9 mouse cellular contexts compared by ENCODE assay signal in the genomic region with DNA sequence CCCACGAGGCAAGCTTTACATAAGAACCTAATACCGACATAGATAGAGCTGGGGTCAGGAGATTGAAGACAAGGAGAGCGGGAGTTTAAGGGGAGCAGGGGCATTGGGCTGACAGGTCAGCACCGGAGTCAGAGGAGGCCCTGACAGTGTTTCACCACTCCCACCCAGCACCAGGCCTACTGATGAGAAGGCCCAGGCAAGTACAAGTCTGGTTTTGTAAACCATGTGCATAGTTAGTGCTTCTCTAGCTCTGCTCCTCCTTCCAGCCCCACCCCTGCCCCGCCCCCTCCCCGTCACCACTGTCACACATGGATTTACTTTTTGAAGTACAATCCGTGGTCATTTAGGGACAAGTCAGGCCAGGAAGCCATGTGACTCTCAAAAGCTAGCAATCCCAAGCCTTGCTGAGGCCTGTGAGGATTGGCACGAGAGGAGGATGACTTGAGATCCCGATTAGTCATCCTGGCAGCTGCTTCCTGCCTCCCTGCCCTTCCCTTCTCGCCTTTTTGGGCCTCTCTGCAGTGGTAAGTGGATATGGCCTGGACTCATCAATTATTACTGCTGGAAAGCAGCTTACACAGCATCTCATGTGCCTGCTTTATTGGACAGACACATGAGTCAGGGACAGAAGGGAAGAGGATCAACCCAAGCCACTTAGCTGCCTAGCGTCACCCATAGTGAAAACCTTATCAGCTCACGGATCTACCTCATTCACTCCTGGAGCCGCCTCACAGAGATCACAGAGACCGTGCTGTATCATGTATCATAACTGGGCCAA. TPM values are rescaled to one million over a fixed set of nuclear protein-coding genes. Genes with fewer than 3 reads are reported as not detected.
A peak's percentile ranks its signal among the peaks of the same experiment; 100 is the strongest.
DNase-seq lines count a peak whose midpoint lies in the region; ATAC-seq lines count a peak whose summit lies in the region.
"Had no signal": no experiment of that assay in that cellular context is flagged by ENCODE, and none has a peak within 500 bp of the region (broad histone marks: within the 10 kb centered on the region; RNA-seq: fewer than 3 reads in every experiment).

No protein-coding gene starts in this region.

- no peaks in the 10 kb centered on the region; the same call in 1 of the 2 replicates for H3K4me1 ChIP-seq in lung, embryonic 15.5 days

- no peaks in the 10 kb centered on the region for H3K9me3 ChIP-seq in lung, embryonic 15.5 days

- H3K9ac ChIP-seq in lung, embryonic 15.5 days: no peak overlapping the region

- H3K27ac ChIP-seq in lung, embryonic 15.5 days: no peak overlapping the region; the same call in 1 of the 2 replicates

- DNase-seq in CD4-positive, CD25-positive, alpha-beta regulatory T cell, adult 2 months (ENCODE audit: low read depth, low spot score): peak; percentile 14
- peak; percentile 82 for DNase-seq in adrenal gland, postnatal 14 days
- DNase-seq in heart, postnatal 10 days: peak; percentile 72 to 73
- DNase-seq in thymus, postnatal 10 days (ENCODE audit: low spot score in 2 of 2): peak; percentile 27 to 46
- DNase-seq in spleen, postnatal 4 days (ENCODE audit: low spot score in 2 of 2): no peak
- DNase-seq in left cerebral cortex, postnatal 10 days (ENCODE audit: extremely low spot score in 1 of 2, low spot score in 2 of 2): no peak

- H3K27me3 ChIP-seq in lung, embryonic 15.5 days: no peaks in the 10 kb centered on the region

- intact Hi-C loops in heart, postnatal 10 days (cut with DNase I): no loop called here
- intact Hi-C loops in left cerebral cortex, postnatal 10 days (cut with DNase I): no loop called here

- WGBS in lung, embryonic 15.5 days: 40% methylated on average over 14 of the region's 14 CpGs

- H3K4me2 ChIP-seq in lung, embryonic 15.5 days: no peak overlapping the region

- H3K4me3 ChIP-seq in lung, embryonic 15.5 days: no peak overlapping the region
- H3K4me3 ChIP-seq: erythroblast, embryonic 14.5 days had no signal

- no peaks in the 10 kb centered on the region for H3K36me3 ChIP-seq in lung, embryonic 15.5 days

- ATAC-seq in CD4-positive, CD25-positive, alpha-beta regulatory T cell, adult 4 months: no peak
- peak; percentile 71; the same call in 1 of the 2 replicates for ATAC-seq in lung, embryonic 15.5 days (ENCODE audit: borderline replicate concordance, extremely low read depth, low FRiP score, low TSS enrichment)

RNA-seq across cellular contexts. Expression of a gene that starts 34.1 kb away (rescaled TPM):
- polyA plus RNA-seq in CD4-positive, CD25-positive, alpha-beta regulatory T cell, adult 4 months (2017; shearing (Covaris generic)): 100 to 1,000 TPM; 222 to 239 TPM
- total RNA-seq in adrenal gland, postnatal 14 days (2021): 257 TPM in 2 replicates
- total RNA-seq in heart, postnatal 10 days (2021): 100 to 1,000 TPM; 204 to 226 TPM
- polyA plus RNA-seq in lung, embryonic 15.5 days (2015; fragmentation: Nextera tagmentation; extraction: Ambion mirVana): 333 and 355 TPM in 2 replicates
- 100 to 1,000 TPM; 158 to 195 TPM for total RNA-seq in left cerebral cortex, postnatal 10 days (2021)

RNA-seq across cellular contexts. Expression of a gene that starts 48.1 kb away (rescaled TPM):
- not detected for polyA plus RNA-seq in CD4-positive, CD25-positive, alpha-beta regulatory T cell, adult 4 months (2017; shearing (Covaris generic))
- 0.49 and 0.52 TPM in 2 replicates for total RNA-seq in adrenal gland, postnatal 14 days (2021)
- under 1 TPM in 1 of 2 experiments, not detected in 1; 0.40 TPM for total RNA-seq in heart, postnatal 10 days (2021)
- polyA plus RNA-seq in lung, embryonic 15.5 days (2015; fragmentation: Nextera tagmentation; extraction: Ambion mirVana): not detected in 2 replicates
- 1 to 10 TPM; 1.1 to 1.2 TPM for total RNA-seq in left cerebral cortex, postnatal 10 days (2021)
- polyA plus RNA-seq: erythroblast, embryonic 14.5 days had no signal

RNA-seq across cellular contexts. Expression of a gene that starts 59.3 kb away (rescaled TPM):
- polyA plus RNA-seq in CD4-positive, CD25-positive, alpha-beta regulatory T cell, adult 4 months (2017; shearing (Covaris generic)): 10 to 100 TPM in 1 of 2 experiments, 1 to 10 TPM in 1; 5.6 to 11.6 TPM
- 38.0 and 50.4 TPM in 2 replicates for total RNA-seq in adrenal gland, postnatal 14 days (2021)
- 10 to 100 TPM; 24.5 to 27.7 TPM for total RNA-seq in heart, postnatal 10 days (2021)
- polyA plus RNA-seq in lung, embryonic 15.5 days (2015; fragmentation: Nextera tagmentation; extraction: Ambion mirVana): 36.5 and 40.0 TPM in 2 replicates
- total RNA-seq in left cerebral cortex, postnatal 10 days (2021): 10 to 100 TPM; 19.8 to 21.1 TPM

Comparison
In these comparisons a context has a peak if more than half of its experiments do, and no peak if none do; other contexts are left out.
1. DNase-seq: peak in CD4-positive, CD25-positive, alpha-beta regulatory T cell, adult 2 months (single experiment), adrenal gland, postnatal 14 days (single experiment), heart, postnatal 10 days (2 of 2) and thymus, postnatal 10 days (2 of 2); none in spleen, postnatal 4 days (0 of 2) and left cerebral cortex, postnatal 10 days (0 of 2).